ENCODE assay signal across 7 mouse cellular contexts in genomic region chrX:73593212-73593611, GRCm38 (mm10). TPM values are rescaled to one million over a fixed set of nuclear protein-coding genes. Genes with fewer than 3 reads are reported as not detected.
DNase-seq lines count a peak whose midpoint lies in the region; ATAC-seq and TF ChIP-seq lines count a peak whose summit lies in the region.

No protein-coding gene starts in this region.

- no peak overlapping the region for H3K4me3 ChIP-seq in kidney, adult 2 months (ENCODE audit: insufficient read depth, low read depth, low read length)
- no peak overlapping the region for H3K4me3 ChIP-seq in embryonic facial prominence, embryonic 11.5 days (ENCODE audit: low read depth, low read length)
- H3K4me3 ChIP-seq in lung, adult 2 months (replicated peaks; ENCODE audit: extremely low read depth, low read depth, low read length), result no peak overlapping the region

- peak; percentile 61 for TF ChIP-seq CTCF in kidney, adult 2 months (conservative IDR thresholded peaks at IDR 0.05; ENCODE audit: insufficient read depth, insufficient read length, low read depth, low read length)
- peak; percentile 54; the same call in 1 of the 2 replicates for TF ChIP-seq CTCF in lung, adult 2 months (IDR thresholded peaks at IDR 0.05; ENCODE audit: insufficient read depth, low read length)

- no peaks in the 10 kb centered on the region for H3K36me3 ChIP-seq in kidney, adult 2 months (ENCODE audit: control insufficient read depth, insufficient read depth, low read length)
- no peaks in the 10 kb centered on the region for H3K36me3 ChIP-seq in embryonic facial prominence, embryonic 11.5 days (replicated peaks; ENCODE audit: control insufficient read depth, insufficient read depth, low read depth, low read length)

- ATAC-seq in embryonic facial prominence, embryonic 11.5 days (replicated peaks; ENCODE audit: insufficient number of reproducible peaks, low FRiP score, low TSS enrichment, low read depth), result no peak

- TF ChIP-seq POLR2A in kidney, adult 2 months (IDR thresholded peaks at IDR 0.05; ENCODE audit: low read depth, low read length), result no peak
- no peak for TF ChIP-seq POLR2A in lung, adult 2 months (IDR thresholded peaks at IDR 0.05; ENCODE audit: borderline replicate concordance, extremely low read depth, low read depth, low read length)

- no peaks in the 10 kb centered on the region for H3K27me3 ChIP-seq in kidney, adult 2 months (replicated peaks; ENCODE audit: control insufficient read depth, insufficient read depth, low read length)
- H3K27me3 ChIP-seq in embryonic facial prominence, embryonic 11.5 days (ENCODE audit: control insufficient read depth, insufficient read depth, low read length), result no peaks in the 10 kb centered on the region

- H3K9me3 ChIP-seq in embryonic facial prominence, embryonic 11.5 days (replicated peaks; ENCODE audit: control insufficient read depth, low read length), result no peaks in the 10 kb centered on the region

- 20% methylated on average over 6 of the region's 6 CpGs for WGBS in kidney, adult 2 months
- 22% methylated on average over 6 of the region's 6 CpGs for WGBS in embryonic facial prominence, embryonic 11.5 days
- WGBS in lung, adult 2 months, result 24% methylated on average over 6 of the region's 6 CpGs

- no peak overlapping the region for H3K9ac ChIP-seq in embryonic facial prominence, embryonic 11.5 days (replicated peaks; ENCODE audit: low read length)

- H3K4me2 ChIP-seq in embryonic facial prominence, embryonic 11.5 days (ENCODE audit: low read depth, low read length), result no peak overlapping the region

- peak overlapping the region; percentile 47; the same call in 1 of the 2 replicates for H3K27ac ChIP-seq in kidney, adult 2 months (ENCODE audit: insufficient read depth, low read depth, low read length)
- no peak overlapping the region for H3K27ac ChIP-seq in embryonic facial prominence, embryonic 11.5 days (replicated peaks; ENCODE audit: low read depth, low read length)

- DNase-seq in kidney, adult 2 months, result peak; percentile 42
- no peak for DNase-seq in kidney, adult 11 months
- DNase-seq in MEL-GATA-1-ER (ENCODE audit: extremely low read depth, low read depth), result peak; percentile 50
- DNase-seq in embryonic facial prominence, embryonic 11.5 days (ENCODE audit: low spot score), result peak; percentile 28
- no peak for DNase-seq in lung, adult 2 months
- DNase-seq in thymus, postnatal 0 days (ENCODE audit: low spot score), result peak; percentile 86
- no peak for DNase-seq in layer of hippocampus, postnatal 36 days

- H3K4me1 ChIP-seq in kidney, adult 2 months (ENCODE audit: control insufficient read depth, insufficient read depth, low read length), result peaks cover 9% of the 10 kb centered on the region; the same call in 1 of the 2 replicates
- H3K4me1 ChIP-seq in embryonic facial prominence, embryonic 11.5 days (ENCODE audit: control insufficient read depth, insufficient read depth, low read length), result no peaks in the 10 kb centered on the region
- H3K4me1 ChIP-seq in lung, adult 2 months (ENCODE audit: control insufficient read depth, insufficient read depth, low read length), result no peaks in the 10 kb centered on the region

RNA-seq across cellular contexts. Expression of gene Dusp9, which starts 46.0 kb away (rescaled TPM):
- polyA plus RNA-seq in kidney, adult 2 months (2012; rRNA removed), result 8.4 and 9.2 TPM in 2 replicates
- polyA plus RNA-seq in embryonic facial prominence, embryonic 11.5 days (2014; fragmentation: Nextera tagmentation; extraction: Ambion mirVana), result 11.3 and 11.9 TPM in 2 replicates
- 1.3 and 1.4 TPM in 2 replicates for polyA plus RNA-seq in lung, adult 2 months (2012; rRNA removed)
- polyA plus RNA-seq in thymus, postnatal 0 days (2015; fragmentation: Nextera tagmentation; extraction: Ambion mirVana), result 0.35 and 0.46 TPM in 2 replicates
- total RNA-seq in layer of hippocampus, postnatal 36 days (2021), result under 1 TPM; 0.18 to 0.25 TPM

Comparison
In these comparisons a context has a peak if more than half of its experiments do, and no peak if none do; other contexts are left out.
1. DNase-seq: peak in kidney, adult 2 months (single experiment), MEL-GATA-1-ER (single experiment), embryonic facial prominence, embryonic 11.5 days (single experiment) and thymus, postnatal 0 days (single experiment); none in kidney, adult 11 months (single experiment), lung, adult 2 months (single experiment) and layer of hippocampus, postnatal 36 days (0 of 2).